Mouse (Mus musculus) spleen, adult 2 months (tissue): ENCODE measurements around the gene 2310034G01Rik. TPM values are rescaled to one million over a fixed set of nuclear protein-coding genes. Genes with fewer than 3 reads are reported as not detected.

ENCODE experiments used
- DNase-seq, 2 experiments: peaks; one replicate each; pipeline versions ENCODE4 v3.0.0 to v3.0.0-alpha.2; 2012 to 2021; ENCODE audit warnings: low spot score in 2 of 2, low read depth in 1 of 2
- H3K27ac ChIP-seq: fragments of 200-500 bp; 2 replicates; pipeline ENCODE4 v1.5.1; 2012; ENCODE audit warnings: low read length, inconsistent platforms; ENCODE audit not compliant: insufficient read depth
- H3K27me3 ChIP-seq: fragments of 200-500 bp; 2 replicates; pipeline ENCODE4 v1.6.1; 2012; ENCODE audit warnings: mild to moderate bottlenecking, moderate library complexity, low read length, inconsistent platforms; ENCODE audit not compliant: control insufficient read depth, insufficient read depth
- H3K36me3 ChIP-seq: fragments of 200-500 bp; 2 replicates; pipeline ENCODE4 v1.6.1; 2012; ENCODE audit warnings: mild to moderate bottlenecking, low read length, inconsistent platforms; ENCODE audit not compliant: control insufficient read depth, insufficient read depth
- H3K4me1 ChIP-seq: fragments of 200-500 bp; 2 replicates; pipeline ENCODE4 v1.6.1; 2011; ENCODE audit warnings: inconsistent platforms; ENCODE audit not compliant: control insufficient read depth, insufficient read depth, insufficient read length
- H3K4me3 ChIP-seq: fragments of 200-500 bp; 2 replicates; pipeline ENCODE4 v1.5.1; 2011; ENCODE audit warnings: mild to moderate bottlenecking, inconsistent platforms; ENCODE audit not compliant: insufficient read depth, insufficient read length; ENCODE audit errors: extremely low read depth
- CTCF ChIP-seq: fragments of 200-500 bp; IDR thresholded peaks from 2 replicates; pipeline ENCODE4 v1.5.1; 2011; ENCODE audit warnings: mild to moderate bottlenecking, inconsistent platforms; ENCODE audit not compliant: insufficient read depth, insufficient read length, insufficient replicate concordance; ENCODE audit errors: extremely low read depth
- POLR2A ChIP-seq: fragments of 200-500 bp; IDR thresholded peaks from 2 replicates; pipeline ENCODE4 v1.6.1; 2011; ENCODE audit warnings: low read depth, low read length, inconsistent platforms
- WGBS: fragments of 180-500 bp; shearing (Covaris S2); methylation state at CpG from one replicate; pipeline ENCODE4 v1.1.7; 2018; 5-methylcytosine and 5-hydroxymethylcytosine counted together
- polyA plus RNA-seq: library from polyadenylated mRNA; depleted of rRNA; stranded (reverse); fragments of >200 nt; gene quantifications from 2 replicates; pipeline ENCODE4 v1.2.3, GENCODE M21; 2012

The 2310034G01Rik gene
- polyA plus RNA-seq, 1 experiment, result 0.16 TPM

- Histone ChIP-seq H3K27ac (no peak overlapping the region), H3K36me3 (peaks cover 6% of the 10 kb centered on the region; the same call in 1 of the 2 replicates), H3K4me3 (no peak overlapping the region), H3K4me1 (peaks cover 13% of the 10 kb centered on the region), H3K27me3 (peaks cover 19% of the 10 kb centered on the region)
- TF ChIP-seq POLR2A (no peak), CTCF (no peak)
- DNase-seq, result peak in 1 of 2 experiments; percentile 2
- WGBS, result 5% methylated on average over 37 of the region's 42 CpGs
Measured at GRCm38 (mm10) chr19:46318031-46318471, 32.1 kb downstream of the 2310034G01Rik start.

- no peak for TF ChIP-seq POLR2A
- no peak for TF ChIP-seq CTCF
- Histone ChIP-seq H3K4me3 (no peak overlapping the region), H3K27me3 (peaks cover 19% of the 10 kb centered on the region), H3K27ac (no peak overlapping the region), H3K36me3 (peaks cover 8% of the 10 kb centered on the region), H3K4me1 (peaks cover 13% of the 10 kb centered on the region)
- 2% methylated on average over 48 of the region's 48 CpGs for WGBS
- no peak for DNase-seq
Measured at GRCm38 (mm10) chr19:46317546-46317885, 32.6 kb downstream of the 2310034G01Rik start.

DNA sequence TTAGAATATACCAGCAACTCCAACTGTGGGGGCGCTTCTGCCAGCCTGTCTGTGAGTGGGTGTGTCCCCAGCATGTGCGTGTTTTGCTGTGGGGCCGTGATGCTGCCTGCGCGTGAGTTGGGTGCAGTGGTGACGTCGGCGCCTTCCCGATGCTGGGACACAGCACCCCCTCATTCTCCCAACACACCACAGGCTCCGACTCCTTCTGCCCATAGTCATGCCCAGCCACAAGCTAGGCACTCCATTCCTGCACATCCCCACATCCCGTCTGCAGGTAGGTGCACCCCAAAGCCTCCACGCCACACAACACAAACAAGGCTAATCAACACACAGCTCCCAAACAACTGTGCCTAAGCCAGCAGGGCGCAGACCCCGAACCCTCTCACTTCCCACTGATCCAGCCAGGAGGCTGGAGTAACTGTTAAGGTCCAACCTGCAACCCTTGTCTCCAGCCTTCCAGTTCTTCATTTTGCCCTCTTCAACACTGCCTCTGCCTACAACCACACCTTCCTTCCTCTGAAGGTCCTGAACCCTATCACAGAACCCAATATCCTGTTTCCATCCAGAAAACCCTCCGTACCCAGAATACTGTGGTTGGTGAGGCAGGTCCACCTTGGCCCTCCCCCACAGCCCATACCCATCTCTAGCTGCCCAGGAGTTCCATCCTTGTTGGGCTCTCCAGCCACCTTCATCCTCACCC lies 33.1 kb downstream of the 2310034G01Rik start:
- no peak for DNase-seq
- 37% methylated on average over 15 of the region's 15 CpGs for WGBS
- TF ChIP-seq CTCF, result no peak
- TF ChIP-seq POLR2A, result no peak
- Histone ChIP-seq H3K4me1 (peaks cover 13% of the 10 kb centered on the region), H3K36me3 (peaks cover 12% of the 10 kb centered on the region), H3K27ac (no peak overlapping the region), H3K4me3 (no peak overlapping the region), H3K27me3 (peaks cover 19% of the 10 kb centered on the region)

DNA sequence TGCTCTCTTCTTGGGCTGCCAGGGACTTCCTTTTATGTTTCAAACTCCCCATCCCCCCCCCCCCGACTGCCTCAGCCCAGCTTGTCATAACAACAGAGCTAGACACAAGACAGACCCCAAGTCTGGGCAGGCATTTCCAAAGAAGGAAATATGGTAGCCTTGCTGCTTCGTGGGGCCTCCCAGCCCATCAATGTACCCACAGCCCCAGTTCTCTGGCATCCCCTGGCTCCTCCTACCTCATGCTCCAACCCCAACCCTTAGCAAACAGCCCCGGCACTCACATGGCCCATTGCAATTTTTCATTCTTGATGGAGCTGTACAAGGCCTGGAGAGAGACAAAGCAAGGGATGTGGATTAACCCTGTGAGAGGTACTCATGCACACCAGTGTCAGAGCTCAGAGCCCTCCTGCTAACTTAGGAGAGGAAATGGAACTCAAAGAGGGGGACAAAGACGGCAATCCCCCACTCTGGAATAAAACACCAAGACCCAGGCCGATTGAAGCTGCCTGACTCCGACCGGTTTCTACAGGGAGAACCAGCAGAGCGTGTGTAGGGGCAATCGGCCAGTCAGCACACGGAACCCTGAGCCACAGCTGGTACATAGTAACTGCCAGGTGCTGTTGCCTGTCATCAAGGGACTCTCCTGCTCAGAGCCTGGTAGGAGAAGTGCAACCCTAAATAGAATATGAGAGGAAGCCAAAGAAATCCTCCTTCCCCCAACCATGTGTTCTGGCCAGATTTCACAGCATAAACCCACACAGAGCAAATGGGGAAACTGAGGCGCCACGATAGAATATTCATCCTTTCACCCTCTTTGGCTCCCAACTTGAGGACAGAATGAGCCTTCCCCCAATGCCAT lies 34.1 kb downstream of the 2310034G01Rik start:
- peaks cover 19% of the 10 kb centered on the region for H3K27me3 ChIP-seq
- 51% methylated on average over 12 of the region's 12 CpGs for WGBS
- no peak for DNase-seq
- H3K36me3 ChIP-seq, result peaks cover 21% of the 10 kb centered on the region
- TF ChIP-seq POLR2A, result no peak
- TF ChIP-seq CTCF, result no peak
- H3K4me3 ChIP-seq, result no peak overlapping the region
- no peak overlapping the region for H3K27ac ChIP-seq
- H3K4me1 ChIP-seq, result peaks cover 10% of the 10 kb centered on the region

DNA sequence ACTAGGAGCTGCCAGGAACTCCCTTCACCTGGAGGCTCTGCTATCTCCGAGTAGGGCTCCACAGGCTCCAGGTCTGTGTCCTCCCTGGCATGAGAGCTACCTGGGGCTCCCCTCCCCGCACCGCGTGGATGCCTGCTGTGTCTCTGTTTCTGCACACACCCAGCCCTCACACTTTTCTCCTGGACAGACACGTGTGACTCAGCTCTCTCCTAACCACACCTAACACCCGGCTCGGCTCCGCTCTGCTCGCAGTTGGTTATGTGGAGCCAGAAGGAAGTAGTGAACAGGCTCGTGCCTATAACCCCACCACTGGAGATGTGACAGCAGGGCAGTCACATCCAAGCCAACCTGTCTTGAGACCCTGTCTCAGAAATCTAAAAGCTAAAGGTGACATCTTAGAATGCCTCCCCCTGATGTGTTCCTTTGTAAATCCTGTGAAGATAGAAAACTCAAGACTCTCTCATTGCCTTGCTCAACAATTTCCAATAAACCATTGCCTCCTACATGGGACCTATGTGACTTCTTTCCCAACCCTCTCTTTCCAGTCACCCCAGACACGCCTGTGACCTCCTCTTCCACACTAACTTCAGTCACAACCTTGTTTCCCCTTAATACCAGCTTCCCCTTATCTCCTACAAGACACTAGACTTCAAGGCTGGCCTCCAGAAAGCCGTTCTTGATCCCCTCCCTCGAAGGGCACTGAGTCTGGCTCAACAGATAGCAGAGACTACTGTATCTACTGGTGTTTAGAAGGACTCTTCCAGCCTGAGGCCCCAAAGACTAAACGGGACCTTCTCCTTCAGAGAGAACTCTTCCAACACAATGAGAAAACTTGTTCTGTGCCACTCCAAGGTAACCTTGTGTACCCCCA lies 35.0 kb downstream of the 2310034G01Rik start:
- Histone ChIP-seq H3K36me3 (peaks cover 30% of the 10 kb centered on the region), H3K4me1 (peaks cover 10% of the 10 kb centered on the region), H3K27me3 (peaks cover 19% of the 10 kb centered on the region), H3K4me3 (no peak overlapping the region), H3K27ac (no peak overlapping the region)
- no peak for DNase-seq
- TF ChIP-seq CTCF (no peak), POLR2A (no peak)
- 11% methylated on average over 14 of the region's 14 CpGs for WGBS

GRCm38 (mm10) chr19:46314151-46314601 lies 35.9 kb downstream of the 2310034G01Rik start:
- Histone ChIP-seq H3K27ac (no peak overlapping the region), H3K27me3 (peaks cover 19% of the 10 kb centered on the region), H3K36me3 (peaks cover 37% of the 10 kb centered on the region), H3K4me1 (peaks cover 10% of the 10 kb centered on the region), H3K4me3 (no peak overlapping the region)
- 42% methylated on average over 18 of the region's 18 CpGs for WGBS
- DNase-seq, result no peak
- TF ChIP-seq POLR2A, result no peak
- no peak for TF ChIP-seq CTCF
